Mouse (Mus musculus) spleen, adult 2 months (tissue): Measurements from ENCODE around the gene Slc22a15.

Experiments used
- CTCF ChIP-seq: fragments of 200-500 bp; IDR thresholded peaks from 2 replicates; pipeline ENCODE4 v1.5.1; 2011; ENCODE audit warnings: mild to moderate bottlenecking, inconsistent platforms; ENCODE audit not compliant: insufficient read depth, insufficient read length, insufficient replicate concordance; ENCODE audit errors: extremely low read depth
- POLR2A ChIP-seq: fragments of 200-500 bp; IDR thresholded peaks from 2 replicates; pipeline ENCODE4 v1.6.1; 2011; ENCODE audit warnings: low read depth, low read length, inconsistent platforms

DNA sequence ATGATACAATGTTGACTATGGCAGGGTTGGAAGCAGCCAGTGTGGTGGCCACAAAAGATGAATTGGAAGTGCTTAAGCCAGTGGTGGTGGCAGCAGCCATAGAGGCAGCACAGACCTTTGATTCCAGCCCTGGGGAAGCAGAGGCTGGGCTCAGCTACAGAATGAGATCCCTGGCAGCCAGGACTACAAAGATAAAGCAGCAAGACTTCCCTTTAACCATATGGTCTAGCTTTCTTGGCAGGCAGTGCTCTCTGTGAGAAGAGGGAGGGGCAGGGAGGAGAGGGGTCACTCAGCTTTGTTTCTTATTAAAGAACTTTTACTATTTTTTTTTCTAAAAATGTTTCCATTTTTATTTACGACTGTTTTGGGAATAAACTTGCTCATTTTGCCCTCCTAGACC, 1.4 kb upstream of the Slc22a15 start:
- TF ChIP-seq POLR2A = no peak
- TF ChIP-seq CTCF = no peak
